Mouse (Mus musculus): ENCODE results near the gene Ctu2.

- TF ChIP-seq CTCF (IDR thresholded peaks at IDR 0.05; ENCODE audit: insufficient read depth, low read length) (no peak), POLR2A (IDR thresholded peaks at IDR 0.05; ENCODE audit: borderline replicate concordance, extremely low read depth, low read depth, low read length) (no peak)
These were observed 49.8 kb upstream of the Ctu2 start for GRCm38 (mm10) chr8:122426145-122426544.
